Mouse (Mus musculus) MEL (cell line): ENCODE results near the gene Tnfrsf8. TPM values are rescaled to one million over a fixed set of nuclear protein-coding genes. Genes with fewer than 3 reads are reported as not detected.

ENCODE experiments used
- DNase-seq: peaks from one replicate; pipeline ENCODE4 v3.0.0; 2011; ENCODE audit warnings: low read depth, low spot score
- H3K27ac ChIP-seq: 2 replicates; pipeline ENCODE4 v1.5.1; 2012; ENCODE audit warnings: low read depth, mild to moderate bottlenecking, control low read depth, low read length, moderate library complexity; ENCODE audit not compliant: control insufficient read depth
- H3K27me3 ChIP-seq, 2 experiments: fragments of 150-350 bp in 1 of 2; sonication (generic) in 1 of 2; 2 replicates each; pipeline ENCODE4 v1.6.1; 2012; ENCODE audit warnings: low read length in 2 of 2, mild to moderate bottlenecking in 2 of 2, improper control_type of control experiment in 1 of 2, moderate library complexity in 1 of 2; ENCODE audit not compliant: insufficient read depth in 2 of 2, control insufficient read depth in 1 of 2
- H3K36me3 ChIP-seq, 2 experiments: 2 replicates each; pipeline ENCODE4 v1.6.1; 2012 to 2014; ENCODE audit warnings: low read length in 2 of 2, improper control_type of control experiment in 1 of 2, inconsistent platforms in 1 of 2, mild to moderate bottlenecking in 1 of 2; ENCODE audit not compliant: insufficient read depth in 2 of 2, control insufficient read depth in 1 of 2
- H3K4me1 ChIP-seq, 2 experiments: fragments of 150-350 bp in 1 of 2; sonication (generic) in 1 of 2; 2 replicates each; pipeline ENCODE4 v1.6.1; 2012; ENCODE audit warnings: low read length in 2 of 2, improper control_type of control experiment in 1 of 2, mild to moderate bottlenecking in 1 of 2; ENCODE audit not compliant: insufficient read depth in 2 of 2, control insufficient read depth in 1 of 2
- H3K4me3 ChIP-seq, 2 experiments: fragments of 150-350 bp in 1 of 2; sonication (generic) in 1 of 2; 2 replicates each; pipeline ENCODE4 v1.5.1; 2012; ENCODE audit warnings: low read depth in 2 of 2, low read length in 2 of 2, mild to moderate bottlenecking in 2 of 2, moderate library complexity in 2 of 2, control low read depth in 1 of 2, improper control_type of control experiment in 1 of 2; ENCODE audit not compliant: control insufficient read depth in 1 of 2, insufficient read depth in 1 of 2
- H3K79me2 ChIP-seq: 2 replicates; pipeline ENCODE4 v1.6.1; 2012; ENCODE audit warnings: mild to moderate bottlenecking, low read length, moderate library complexity; ENCODE audit not compliant: control insufficient read depth, poor library complexity, insufficient read depth
- H3K9ac ChIP-seq: 2 replicates; pipeline ENCODE4 v1.6.1; 2012; ENCODE audit warnings: low read depth, mild to moderate bottlenecking, control low read depth, low read length, moderate library complexity; ENCODE audit not compliant: control insufficient read depth, poor library complexity, severe bottlenecking
- H3K9me3 ChIP-seq: fragments of 150-350 bp; sonication (generic); replicated peaks from 2 replicates; pipeline ENCODE4 v1.6.1; 2012; ENCODE audit warnings: mild to moderate bottlenecking, low read length, improper control_type of control experiment, moderate library complexity; ENCODE audit not compliant: insufficient read depth
- BHLHE40 ChIP-seq: IDR thresholded peaks from 2 replicates; pipeline ENCODE4 v1.6.1; 2012; ENCODE audit warnings: low read depth, mild to moderate bottlenecking, inconsistent platforms, low read length, improper control_type of control experiment, borderline replicate concordance
- CHD2 ChIP-seq: IDR thresholded peaks from 2 replicates; pipeline ENCODE4 v1.6.1; 2011; ENCODE audit warnings: low read length, improper control_type of control experiment
- E2F4 ChIP-seq: IDR thresholded peaks from 2 replicates; pipeline ENCODE4 v1.6.1; 2011; ENCODE audit warnings: low read depth, low read length, improper control_type of control experiment, borderline replicate concordance
- ELF1 ChIP-seq: IDR thresholded peaks from 2 replicates; pipeline ENCODE4 v1.6.1; 2014; ENCODE audit warnings: low read depth, mild to moderate bottlenecking, inconsistent platforms, low read length, improper control_type of control experiment, moderate library complexity
- ETS1 ChIP-seq: IDR thresholded peaks from 2 replicates; pipeline ENCODE4 v1.6.1; 2012; ENCODE audit warnings: low read depth, mild to moderate bottlenecking, inconsistent platforms, low read length, improper control_type of control experiment, moderate library complexity
- GABPA ChIP-seq: IDR thresholded peaks from 2 replicates; pipeline ENCODE4 v1.6.1; 2012; ENCODE audit warnings: low read depth, mild to moderate bottlenecking, inconsistent platforms, low read length, improper control_type of control experiment, moderate library complexity
- GATA1 ChIP-seq: IDR thresholded peaks from 2 replicates; pipeline ENCODE4 v1.6.1; 2011; ENCODE audit warnings: low read depth, low read length, improper control_type of control experiment
- HCFC1 ChIP-seq: IDR thresholded peaks from 2 replicates; pipeline ENCODE4 v1.6.1; 2012; ENCODE audit warnings: low read depth, mild to moderate bottlenecking, inconsistent platforms, low read length, improper control_type of control experiment, moderate library complexity
- JUND ChIP-seq: IDR thresholded peaks from 2 replicates; pipeline ENCODE4 v1.6.1; 2011; ENCODE audit warnings: low read depth, mild to moderate bottlenecking, improper control_type of control experiment, low read length
- KAT2A ChIP-seq: conservative IDR thresholded peaks from 2 replicates; pipeline ENCODE4 v1.6.1; 2012; ENCODE audit warnings: low read depth, low read length, improper control_type of control experiment, inconsistent platforms
- MAX ChIP-seq: IDR thresholded peaks from 2 replicates; pipeline ENCODE4 v1.6.1; 2011; ENCODE audit warnings: low read length, improper control_type of control experiment
- MAZ ChIP-seq: IDR thresholded peaks from 2 replicates; pipeline ENCODE4 v1.6.1; 2012; ENCODE audit warnings: low read depth, mild to moderate bottlenecking, inconsistent platforms, low read length, improper control_type of control experiment
- MXI1 ChIP-seq: IDR thresholded peaks from 2 replicates; pipeline ENCODE4 v1.6.1; 2011; ENCODE audit warnings: mild to moderate bottlenecking, low read depth, low read length, improper control_type of control experiment
- NELFE ChIP-seq: IDR thresholded peaks from 2 replicates; pipeline ENCODE4 v1.6.1; 2011; ENCODE audit warnings: low read depth, low read length, improper control_type of control experiment
- POLR2A ChIP-seq, 2 experiments: IDR thresholded peaks; 2 replicates each; pipeline ENCODE4 v1.6.1; 2011 to 2012; ENCODE audit warnings: low read length in 2 of 2, mild to moderate bottlenecking in 2 of 2, control low read depth in 1 of 2, improper control_type of control experiment in 1 of 2, low read depth in 1 of 2, moderate library complexity in 1 of 2; ENCODE audit not compliant: control insufficient read depth in 1 of 2, insufficient read depth in 1 of 2, poor library complexity in 1 of 2
- POLR2AphosphoS2 ChIP-seq: IDR thresholded peaks from 2 replicates; pipeline ENCODE4 v1.6.1; 2011; ENCODE audit warnings: low read length, improper control_type of control experiment
- POLR2AphosphoS5 ChIP-seq: IDR thresholded peaks from 2 replicates; pipeline ENCODE4 v1.6.1; 2012; ENCODE audit warnings: low read depth, borderline replicate concordance, mild to moderate bottlenecking, inconsistent platforms, low read length, moderate library complexity, mixed read lengths
- RAD21 ChIP-seq: IDR thresholded peaks from 2 replicates; pipeline ENCODE4 v1.6.1; 2011; ENCODE audit warnings: mild to moderate bottlenecking, low read depth, low read length, improper control_type of control experiment
- RCOR1 ChIP-seq: IDR thresholded peaks from 2 replicates; pipeline ENCODE4 v1.6.1; 2012; ENCODE audit warnings: low read depth, mild to moderate bottlenecking, inconsistent platforms, low read length, improper control_type of control experiment
- SIN3A ChIP-seq: IDR thresholded peaks from 2 replicates; pipeline ENCODE4 v1.6.1; 2012; ENCODE audit warnings: low read length, improper control_type of control experiment, inconsistent platforms
- TBP ChIP-seq: IDR thresholded peaks from 2 replicates; pipeline ENCODE4 v1.8.0; 2011; ENCODE audit warnings: low read depth, low read length, improper control_type of control experiment
- UBTF ChIP-seq: IDR thresholded peaks from 2 replicates; pipeline ENCODE4 v1.6.1; 2012; ENCODE audit warnings: low read depth, mild to moderate bottlenecking, inconsistent platforms, low read length, improper control_type of control experiment, moderate library complexity, borderline replicate concordance; ENCODE audit not compliant: insufficient read depth
- USF2 ChIP-seq, 2 experiments: IDR thresholded peaks; 2 replicates each; pipeline ENCODE4 v1.6.1; 2011 to 2012; ENCODE audit warnings: improper control_type of control experiment in 2 of 2, low read length in 2 of 2, borderline replicate concordance in 1 of 2, inconsistent platforms in 1 of 2, low read depth in 1 of 2, mild to moderate bottlenecking in 1 of 2; ENCODE audit not compliant: insufficient read depth in 1 of 2
- ZC3H11A ChIP-seq: IDR thresholded peaks from 2 replicates; pipeline ENCODE4 v1.6.1; 2012; ENCODE audit warnings: low read depth, mild to moderate bottlenecking, inconsistent platforms, low read length, improper control_type of control experiment
- ZKSCAN1 ChIP-seq: IDR thresholded peaks from 2 replicates; pipeline ENCODE4 v1.6.1; 2012; ENCODE audit warnings: low read depth, mild to moderate bottlenecking, inconsistent platforms, low read length, improper control_type of control experiment, moderate library complexity
- ZMIZ1 ChIP-seq: IDR thresholded peaks from 2 replicates; pipeline ENCODE4 v1.6.1; 2012; ENCODE audit warnings: low read depth, mild to moderate bottlenecking, inconsistent platforms, low read length, improper control_type of control experiment, moderate library complexity
- polyA plus RNA-seq, 2 experiments: library from polyadenylated mRNA; stranded (reverse) in 1 of 2; unstranded in 1 of 2; fragments of >175 nt in 1 of 2; fragments of >200 nt in 1 of 2; gene quantifications; 2 replicates each; pipeline versions ENCODE4 v1.2.1 to v1.2.4; 2012; ENCODE audit warnings: low replicate concordance in 2 of 2, low read depth in 1 of 2; ENCODE audit not compliant: insufficient read length in 2 of 2, insufficient read depth in 1 of 2, missing spikeins in 1 of 2
- total RNA-seq: library from RNA; depleted of rRNA; stranded (reverse); fragments of 300-350 nt; gene quantifications from 2 replicates; pipeline ENCODE4 v1.2.3, GENCODE M21; 2012

Gene Tnfrsf8
- total and polyA plus RNA-seq, 3 experiments = not detected

DNA sequence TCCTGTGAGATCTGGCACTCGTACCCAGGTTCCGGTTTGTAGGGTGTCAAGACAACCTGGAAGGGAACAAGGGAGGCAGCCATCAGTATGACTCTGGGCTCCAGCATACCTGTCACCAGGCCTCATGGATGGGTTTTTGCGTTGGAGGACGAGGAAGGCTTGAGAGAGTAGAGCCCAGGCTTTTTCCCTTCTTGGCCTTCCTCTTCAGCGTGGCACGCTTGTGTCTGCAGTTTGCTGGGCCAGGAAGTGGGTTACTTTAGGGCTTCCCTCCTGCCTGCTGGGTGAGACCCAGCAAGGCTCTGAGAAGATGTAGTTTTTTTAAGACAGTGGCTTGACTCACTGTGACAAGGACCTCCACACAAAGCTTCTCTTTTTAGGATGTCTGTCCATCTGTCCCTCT, 85.9 kb downstream of the Tnfrsf8 start:
- H3K27ac ChIP-seq = no peak overlapping the region
- H3K36me3 ChIP-seq = no peaks in the 10 kb centered on the region
- DNase-seq = no peak

GRCm38 (mm10) chr4:145224613-145225012, 90.4 kb downstream of the Tnfrsf8 start:
- Histone ChIP-seq H3K4me3 (no peak overlapping the region), H3K27ac (no peak overlapping the region), H3K79me2 (no peaks in the 10 kb centered on the region), H3K27me3 (no peaks in the 10 kb centered on the region), H3K36me3 (peaks cover 0 to 10% of the 10 kb centered on the region in 2 experiments; a peak in 2 of 4 replicates), H3K9me3 (no peaks in the 10 kb centered on the region), H3K4me1 (peaks cover 7 to 15% of the 10 kb centered on the region in 2 experiments), H3K9ac (no peak overlapping the region)
- TF ChIP-seq TBP = no peak
- TF ChIP-seq CHD2 = no peak
- no peak for TF ChIP-seq POLR2A (IDR thresholded peaks at IDR 0.05; ENCODE audit: control insufficient read depth in 1 of 2, insufficient read depth in 1 of 2, low read depth in 1 of 2, low read length in 2 of 2, poor library complexity in 1 of 2)
- TF ChIP-seq BHLHE40 = no peak
- no peak for TF ChIP-seq GATA1
- TF ChIP-seq ELF1 = no peak
- no peak for TF ChIP-seq MAZ
- TF ChIP-seq MXI1 = no peak
- no peak for TF ChIP-seq JUND
- TF ChIP-seq ETS1 = no peak
- TF ChIP-seq POLR2AphosphoS2 = no peak
- no peak for TF ChIP-seq MAX
- TF ChIP-seq ZC3H11A = no peak
- no peak for TF ChIP-seq GABPA
- TF ChIP-seq UBTF = no peak
- no peak for DNase-seq

More for the DNA sequence above, 85.9 kb downstream of the Tnfrsf8 start:
- Histone ChIP-seq H3K4me3 (no peak overlapping the region), H3K27me3 (no peaks in the 10 kb centered on the region), H3K9ac (no peak overlapping the region), H3K4me1 (no peaks in the 10 kb centered on the region), H3K9me3 (no peaks in the 10 kb centered on the region), H3K79me2 (no peaks in the 10 kb centered on the region)
- TF ChIP-seq POLR2AphosphoS5 = no peak
- no peak for TF ChIP-seq ELF1
- no peak for TF ChIP-seq RAD21
- TF ChIP-seq POLR2AphosphoS2 = no peak
- no peak for TF ChIP-seq USF2 (IDR thresholded peaks at IDR 0.05; ENCODE audit: borderline replicate concordance in 1 of 2, insufficient read depth in 1 of 2, low read depth in 1 of 2, low read length in 2 of 2)
- TF ChIP-seq ZKSCAN1 = no peak
- TF ChIP-seq SIN3A = no peak
- no peak for TF ChIP-seq ZC3H11A
- no peak for TF ChIP-seq POLR2A (IDR thresholded peaks at IDR 0.05; ENCODE audit: control insufficient read depth in 1 of 2, insufficient read depth in 1 of 2, low read depth in 1 of 2, low read length in 2 of 2, poor library complexity in 1 of 2)
- no peak for TF ChIP-seq JUND
- TF ChIP-seq E2F4 = no peak
- no peak for TF ChIP-seq ZMIZ1
- no peak for TF ChIP-seq RCOR1
- TF ChIP-seq KAT2A = no peak
- no peak for TF ChIP-seq MXI1
- TF ChIP-seq NELFE = no peak
- TF ChIP-seq ETS1 = no peak
- TF ChIP-seq HCFC1 = no peak
